Mouse (Mus musculus) heart, postnatal 10 days (tissue): ENCODE data around the gene Ccl22. TPM values are rescaled to one million over a fixed set of nuclear protein-coding genes. Genes with fewer than 3 reads are reported as not detected.

Experiments
- DNase-seq, 2 experiments: peaks; one replicate each; pipeline ENCODE4 v3.0.0; 2021
- intact Hi-C: fragments of 180-260 bp; cut with DNase I; formaldehyde crosslinking; loops from one replicate; pipeline ENCODE4 v1.15.1; 2025
- total RNA-seq, 2 experiments: library from RNA; stranded (reverse); gene quantifications; 2 replicates each; pipeline ENCODE4 v1.2.3; 2021

The Ccl22 gene
- total RNA-seq, 2 experiments from 2014 or later, result not detected

DNA sequence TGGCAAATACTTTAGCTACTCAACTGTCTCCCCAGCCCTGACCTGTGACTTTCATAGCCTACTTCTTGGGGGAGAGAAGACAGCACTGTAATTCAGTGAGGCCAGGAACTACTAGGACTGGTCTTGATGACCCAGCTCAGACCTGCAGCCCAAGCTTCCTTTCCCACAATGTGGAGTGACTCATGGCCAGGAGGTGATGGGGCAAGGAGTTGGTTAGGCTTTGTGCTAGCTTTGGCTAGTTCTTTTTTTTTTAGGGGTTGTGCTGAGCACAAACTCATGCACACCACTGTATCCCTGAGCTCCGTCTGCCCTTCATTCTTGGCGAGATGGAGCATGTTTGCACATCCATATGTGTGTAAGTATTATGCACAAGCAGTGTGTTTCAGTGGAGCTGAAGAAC lies 31.0 kb downstream of the Ccl22 start:
- intact Hi-C loops, result no loop called here
- DNase-seq, result no peak

DNA sequence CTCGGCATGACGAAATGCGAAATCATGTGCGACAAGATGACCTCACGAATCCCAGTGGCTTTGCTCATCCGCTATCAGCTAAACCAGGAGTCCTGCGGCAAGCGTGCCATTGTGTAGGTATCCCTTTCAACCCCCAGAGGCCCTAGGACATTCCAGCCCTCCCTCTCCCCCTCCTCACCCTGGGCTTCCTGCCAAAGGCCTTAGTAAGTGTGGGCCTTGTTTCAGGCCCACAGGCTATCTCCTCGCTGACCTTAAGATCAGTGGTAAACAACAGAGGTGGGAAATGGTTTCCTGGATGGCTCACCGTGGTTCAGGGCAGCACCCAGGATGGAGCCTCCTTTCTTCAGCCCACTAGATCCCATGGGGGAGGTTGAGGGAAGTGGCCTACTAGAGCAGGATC lies 32.6 kb downstream of the Ccl22 start:
- intact Hi-C loops, result no loop called here
- peak in 1 of 2 experiments; percentile 23 for DNase-seq

DNA sequence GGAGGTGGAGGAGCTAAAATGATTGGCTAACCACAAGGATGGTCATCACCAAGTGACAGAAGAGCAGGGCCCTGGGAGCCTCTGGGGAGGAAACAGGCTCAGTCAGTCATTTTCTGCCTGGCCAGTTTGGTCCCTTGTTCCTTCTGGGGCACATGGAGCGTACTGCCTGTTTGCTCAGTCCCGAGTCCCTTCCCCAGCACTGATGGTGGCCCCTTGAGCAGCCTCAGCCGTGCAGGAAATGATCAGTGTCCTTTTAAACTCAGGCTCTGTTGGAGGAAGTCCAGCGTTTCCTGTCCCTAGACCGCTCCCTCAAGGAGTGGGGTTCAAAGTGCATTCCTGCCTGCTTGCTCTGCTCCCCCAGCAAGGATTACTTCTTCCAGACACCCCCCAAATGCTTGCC lies 33.1 kb downstream of the Ccl22 start:
- intact Hi-C loops, result no loop called here

DNA sequence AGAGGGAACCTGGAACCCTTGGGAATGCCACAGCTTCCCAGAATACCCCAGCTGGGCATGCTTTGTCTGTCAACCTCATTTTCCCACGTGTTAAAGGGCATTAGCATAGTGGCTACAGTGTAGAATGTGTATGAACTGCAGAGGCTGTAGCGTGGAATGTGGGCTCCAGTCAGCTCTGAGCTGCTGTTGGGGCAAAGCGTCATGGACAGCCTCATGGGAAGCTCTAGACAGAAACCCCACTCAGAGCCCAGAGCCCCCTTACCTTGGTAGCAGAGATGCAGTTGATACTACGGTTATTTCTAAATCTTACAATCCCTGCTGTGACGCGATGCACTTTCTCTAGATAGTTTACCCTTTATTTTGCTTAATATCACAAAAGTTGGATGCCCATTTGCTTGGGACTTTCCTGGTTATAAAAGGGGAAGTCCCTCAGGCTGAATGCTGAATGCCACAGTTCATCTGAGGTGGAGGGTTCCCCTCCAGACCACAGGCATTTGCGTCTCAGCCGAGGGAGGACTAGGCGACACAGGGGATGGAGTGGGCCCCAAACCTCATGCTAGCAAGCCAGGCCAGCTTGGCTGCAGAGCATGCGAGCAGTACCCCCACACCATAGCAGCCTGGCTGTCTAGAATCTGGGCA lies 33.6 kb downstream of the Ccl22 start:
- DNase-seq, result no peak
- intact Hi-C loops, result no loop called here

More for the DNA sequence above, 33.1 kb downstream of the Ccl22 start:
- DNase-seq, result peak; percentile 57

DNA sequence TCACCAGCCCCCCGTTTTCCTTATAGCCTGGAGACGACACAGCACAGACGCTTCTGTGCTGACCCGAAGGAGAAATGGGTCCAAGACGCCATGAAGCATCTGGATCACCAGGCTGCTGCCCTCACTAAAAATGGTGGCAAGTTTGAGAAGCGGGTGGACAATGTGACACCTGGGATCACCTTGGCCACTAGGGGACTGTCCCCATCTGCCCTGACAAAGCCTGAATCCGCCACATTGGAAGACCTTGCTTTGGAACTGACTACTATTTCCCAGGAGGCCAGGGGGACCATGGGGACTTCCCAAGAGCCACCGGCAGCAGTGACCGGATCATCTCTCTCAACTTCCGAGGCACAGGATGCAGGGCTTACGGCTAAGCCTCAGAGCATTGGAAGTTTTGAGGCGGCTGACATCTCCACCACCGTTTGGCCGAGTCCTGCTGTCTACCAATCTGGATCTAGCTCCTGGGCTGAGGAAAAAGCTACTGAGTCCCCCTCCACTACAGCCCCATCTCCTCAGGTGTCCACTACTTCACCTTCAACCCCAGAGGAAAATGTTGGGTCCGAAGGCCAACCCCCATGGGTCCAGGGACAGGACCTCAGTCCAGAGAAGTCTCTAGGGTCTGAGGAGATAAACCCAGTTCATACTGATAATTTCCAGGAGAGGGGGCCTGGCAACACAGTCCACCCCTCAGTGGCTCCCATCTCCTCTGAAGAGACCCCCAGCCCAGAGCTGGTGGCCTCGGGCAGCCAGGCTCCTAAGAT lies 34.3 kb downstream of the Ccl22 start:
- DNase-seq, result no peak
- intact Hi-C loops, result no loop called here

DNA sequence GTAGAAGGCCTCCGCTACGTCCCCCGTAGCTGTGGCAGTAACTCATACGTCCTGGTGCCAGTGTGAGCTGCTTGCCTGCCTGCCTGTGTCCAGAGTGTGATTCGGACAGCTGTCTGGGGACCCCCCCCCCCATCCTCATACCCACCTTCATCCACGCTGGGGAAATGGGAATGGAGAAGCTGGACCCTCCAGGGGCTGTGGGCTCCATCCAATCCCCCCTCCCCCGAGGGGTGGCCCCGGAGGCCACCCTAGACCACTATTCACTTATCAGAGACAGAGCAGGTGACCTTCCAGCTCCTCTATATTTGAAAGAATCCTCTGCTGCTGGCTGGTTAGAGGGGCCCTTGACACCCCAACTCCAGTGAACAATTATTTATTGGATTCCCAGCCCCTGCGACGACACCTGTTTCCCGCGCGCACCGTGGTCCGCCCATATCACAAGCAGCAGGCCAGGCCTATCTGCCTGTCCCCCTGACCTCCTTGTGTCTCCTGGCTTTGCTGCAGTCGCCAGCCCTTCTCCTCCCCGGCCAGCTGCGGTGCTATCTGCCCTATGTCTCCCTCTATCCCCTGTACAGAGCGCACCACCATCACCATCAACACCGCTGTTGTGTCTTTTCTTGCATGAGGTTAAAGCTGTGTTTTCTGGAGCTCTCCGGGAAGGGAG lies 35.2 kb downstream of the Ccl22 start:
- no peak for DNase-seq
- intact Hi-C loops, result no loop called here

DNA sequence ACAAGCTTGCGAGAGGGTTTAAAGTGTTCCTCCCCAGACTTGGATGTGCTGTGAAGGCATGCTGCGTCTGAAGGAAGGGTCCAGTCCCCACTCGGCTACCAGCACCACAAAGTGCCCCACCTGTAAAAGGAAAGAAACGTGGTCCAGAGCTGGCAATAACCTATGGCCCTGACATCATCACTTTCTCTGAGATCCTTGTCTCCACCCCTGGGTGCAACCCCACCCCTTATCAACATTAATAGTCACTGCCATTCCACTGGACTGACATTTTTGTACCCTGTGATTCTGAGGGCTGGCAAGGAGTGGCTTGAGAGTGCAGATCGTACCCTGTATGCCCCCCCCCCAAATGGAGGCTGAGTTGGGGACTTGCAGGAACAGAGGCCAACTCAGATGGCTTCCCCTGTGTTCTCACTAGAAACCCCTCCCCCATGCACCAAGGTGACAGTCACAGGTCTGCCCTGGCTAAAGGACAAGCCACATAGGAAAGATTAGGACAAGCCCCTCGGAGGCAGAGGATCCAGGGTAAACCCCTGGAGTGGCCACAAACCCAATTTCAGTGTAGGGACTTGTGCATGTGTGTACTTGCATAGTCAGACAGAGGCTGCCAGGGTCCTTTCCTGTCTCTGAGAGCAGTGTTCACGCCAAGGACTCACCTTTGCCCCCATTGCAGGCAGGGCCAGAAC lies 35.9 kb downstream of the Ccl22 start:
- DNase-seq, result no peak
- intact Hi-C loops, result no loop called here

DNA sequence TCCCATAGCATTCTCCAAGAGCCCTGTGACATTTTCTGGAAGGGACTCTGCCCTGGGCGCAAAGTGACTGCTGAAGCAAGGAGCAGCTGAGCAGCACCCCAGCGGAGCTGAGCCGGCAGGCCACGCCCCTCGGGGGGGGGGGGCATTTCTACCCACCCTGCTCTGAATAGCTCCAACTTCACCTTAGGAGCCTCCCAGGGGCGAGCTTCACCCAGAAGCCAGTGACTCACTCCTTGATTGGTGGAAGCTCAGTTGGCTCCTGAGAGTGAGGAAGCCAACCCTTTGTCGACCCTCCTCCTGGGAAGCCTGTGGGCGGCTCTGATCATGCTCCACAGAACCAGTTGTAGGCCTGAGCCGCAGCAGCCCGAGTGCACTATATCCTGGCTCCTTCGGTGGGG lies 36.4 kb downstream of the Ccl22 start:
- intact Hi-C loops, result no loop called here
- DNase-seq, result peak; percentile 43 to 47

DNA sequence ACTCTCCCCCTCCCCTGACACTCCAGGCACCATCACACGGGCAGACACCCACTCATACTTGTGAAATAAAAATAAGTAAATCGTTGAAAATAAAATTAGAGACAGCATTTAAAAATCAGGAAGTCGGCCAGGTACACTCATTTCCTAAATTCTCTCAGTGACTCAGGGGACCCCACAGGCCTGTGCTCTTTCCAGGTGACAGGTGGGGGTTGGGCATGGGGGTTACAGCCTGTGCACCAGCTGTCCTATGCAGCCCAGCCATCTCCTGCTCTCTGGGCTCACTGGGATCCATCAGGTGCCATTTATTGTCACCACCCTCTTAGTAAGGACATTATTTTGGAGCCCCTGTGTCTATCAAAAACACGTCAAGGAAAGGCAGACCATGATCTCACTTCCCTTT lies 38.5 kb downstream of the Ccl22 start:
- no peak for DNase-seq
- intact Hi-C loops, result no loop called here

DNA sequence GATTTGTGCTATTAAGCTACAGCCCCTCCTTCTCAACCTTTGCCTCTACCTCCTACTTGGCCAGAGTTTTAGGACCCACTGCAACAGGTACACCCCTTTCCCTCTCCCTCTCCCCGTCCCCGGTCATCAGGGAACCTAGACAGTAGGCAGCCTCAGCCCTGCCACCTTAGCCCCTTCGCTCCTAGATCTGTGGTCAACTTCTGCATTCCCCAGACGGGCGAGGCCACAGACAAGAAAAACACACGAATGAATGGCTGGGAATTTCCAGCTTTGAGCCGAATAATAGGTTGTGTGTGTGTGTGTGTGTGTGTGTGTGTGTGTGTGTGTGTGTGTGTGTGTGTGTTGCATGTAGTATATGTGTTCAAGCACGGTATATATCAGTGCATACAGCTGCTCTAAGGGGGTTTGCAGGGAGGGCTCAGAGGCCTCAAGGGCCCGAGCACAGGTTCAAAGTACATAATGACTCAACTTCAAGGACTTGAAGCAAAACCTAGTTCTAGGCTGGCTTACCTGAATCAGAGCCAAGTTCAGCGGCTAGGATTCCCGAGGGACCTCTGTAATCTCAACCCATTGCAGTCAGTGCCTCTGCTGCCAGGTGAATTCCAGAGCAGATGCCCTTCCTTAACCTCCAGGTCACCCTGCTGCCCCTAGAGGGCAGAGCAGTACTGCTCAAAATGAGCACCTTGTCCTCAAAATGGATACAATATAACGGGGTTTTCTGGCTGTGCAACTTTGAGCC lies 40.0 kb downstream of the Ccl22 start:
- intact Hi-C loops, result no loop called here
- peak; percentile 61 to 63 for DNase-seq

DNA sequence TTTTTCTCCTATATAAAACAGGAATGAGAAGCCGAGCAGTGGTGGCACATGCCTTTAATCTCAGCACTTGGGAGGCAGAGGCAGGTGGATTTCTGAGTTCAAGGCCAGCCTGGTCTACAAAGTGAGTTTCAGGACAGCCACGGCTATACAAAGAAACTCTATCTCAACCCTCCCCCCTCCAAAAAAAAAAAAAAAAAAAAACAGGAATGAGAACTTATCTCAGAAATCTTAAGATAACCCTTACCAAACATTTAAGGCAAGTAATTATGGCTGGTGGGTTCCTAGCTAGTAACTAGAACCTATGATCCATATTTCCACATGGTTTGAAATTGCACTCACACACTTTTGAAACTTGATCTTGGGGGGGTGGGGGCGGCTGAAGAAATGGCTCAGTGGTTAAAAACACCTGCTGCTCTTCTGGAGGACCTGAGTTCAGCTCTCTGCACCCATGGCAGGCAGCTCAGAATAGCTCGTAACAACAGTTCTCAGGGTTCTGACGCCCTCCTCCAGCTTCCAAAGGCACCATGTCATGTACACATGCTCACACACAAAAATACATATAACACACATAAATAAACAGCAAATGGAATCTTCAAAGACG lies 40.7 kb downstream of the Ccl22 start:
- intact Hi-C loops, result no loop called here
- DNase-seq, result no peak

DNA sequence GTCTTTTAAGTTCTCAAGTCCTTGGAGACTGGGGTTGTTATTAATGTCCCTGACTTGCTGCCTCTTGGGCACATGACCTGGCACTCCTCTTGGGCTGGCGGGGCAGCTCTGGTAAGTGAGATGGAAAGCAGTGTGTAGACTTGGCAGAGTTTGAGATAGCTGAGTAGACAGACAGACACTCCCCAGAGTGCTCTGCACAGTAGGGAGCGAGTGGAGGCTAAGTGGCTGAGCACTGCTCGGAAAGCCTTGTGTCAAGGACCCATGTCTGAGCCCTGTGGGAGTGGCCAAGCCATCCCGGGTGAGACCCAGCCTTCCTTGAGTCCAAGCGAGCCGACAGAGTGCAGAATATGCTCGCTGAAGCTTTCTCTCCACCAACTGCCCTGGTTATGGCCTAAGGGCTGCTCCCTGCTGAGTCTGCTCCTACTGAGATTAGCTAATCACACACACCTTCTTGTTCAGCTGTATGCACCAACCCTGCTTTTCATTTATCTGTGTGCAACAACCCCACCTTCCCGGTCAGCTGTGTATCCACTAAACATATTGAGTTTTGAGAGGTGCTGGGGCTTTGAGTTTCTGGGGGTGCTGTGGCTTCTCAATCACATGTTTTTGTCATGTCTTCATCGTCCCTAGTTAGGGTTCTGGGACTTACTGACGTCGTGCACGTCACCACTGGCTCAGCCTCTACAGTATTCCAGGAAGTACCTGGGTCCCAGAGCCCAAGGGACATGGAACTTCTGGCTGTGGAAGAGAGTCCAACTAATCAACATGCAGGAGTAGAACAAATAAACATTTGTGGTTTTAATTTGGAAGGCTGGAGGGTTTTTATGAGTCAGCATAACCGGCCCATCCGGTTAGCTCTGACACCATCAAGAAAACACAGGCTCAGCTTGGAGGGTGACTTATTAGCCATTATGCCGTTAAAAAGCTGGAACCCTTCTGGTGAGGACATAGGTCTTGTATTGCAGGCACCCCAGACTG lies 42.4 kb downstream of the Ccl22 start:
- intact Hi-C loops, result no loop called here
- DNase-seq, result peak in 1 of 2 experiments; percentile 37

DNA sequence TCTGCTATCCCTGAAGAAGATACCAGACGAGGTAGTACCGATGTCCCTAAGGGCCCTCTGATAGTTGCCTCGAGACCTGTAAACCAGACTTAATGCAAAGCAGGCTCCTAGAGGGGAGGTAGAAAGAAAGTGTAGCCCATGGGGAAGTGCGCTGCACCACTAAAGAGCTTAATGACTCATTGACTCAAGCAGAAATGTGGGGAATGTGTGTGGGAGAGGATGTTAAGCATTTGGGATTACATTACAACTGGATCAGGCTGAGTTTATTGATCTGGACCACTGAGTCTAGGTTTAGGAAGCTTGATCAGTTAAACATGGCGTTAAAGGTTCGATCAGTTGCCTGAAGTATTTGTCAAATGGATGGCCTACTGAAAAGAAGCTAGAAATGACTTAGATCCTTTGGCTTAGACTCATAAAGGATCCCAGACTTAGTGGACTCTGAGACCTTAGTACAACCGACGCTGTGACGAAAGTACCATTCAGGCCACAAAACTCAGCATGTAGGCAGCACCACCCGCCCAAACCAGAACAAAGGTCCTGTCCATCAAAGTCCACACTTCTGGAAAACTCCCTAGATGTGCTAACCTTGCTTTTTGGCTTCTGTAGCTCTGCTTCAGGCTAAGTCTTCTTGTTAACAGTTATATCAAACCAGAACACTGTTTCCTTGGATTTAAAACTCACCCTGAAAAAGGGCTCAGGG lies 44.0 kb downstream of the Ccl22 start:
- no peak for DNase-seq
- intact Hi-C loops, result no loop called here

DNA sequence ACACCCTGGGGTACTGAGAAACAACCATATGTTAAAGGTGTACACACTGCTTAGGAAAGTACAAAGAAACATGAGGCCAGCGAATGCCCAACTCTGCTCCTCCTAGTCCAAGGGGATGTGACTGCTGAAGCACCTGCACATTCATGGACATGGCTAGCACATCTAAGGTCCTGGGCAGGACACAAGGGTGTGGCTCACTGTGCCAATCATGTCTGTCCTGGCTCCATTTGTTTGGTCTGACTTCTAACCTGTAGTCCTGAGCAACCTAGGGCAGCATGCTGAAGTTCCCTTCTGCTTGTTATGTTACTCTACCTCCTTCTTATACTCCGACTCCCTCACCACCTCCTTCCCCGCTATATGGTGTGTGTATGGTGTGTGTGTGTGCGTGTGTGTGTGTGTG lies 49.0 kb downstream of the Ccl22 start:
- DNase-seq, result no peak
- intact Hi-C loops, result no loop called here

DNA sequence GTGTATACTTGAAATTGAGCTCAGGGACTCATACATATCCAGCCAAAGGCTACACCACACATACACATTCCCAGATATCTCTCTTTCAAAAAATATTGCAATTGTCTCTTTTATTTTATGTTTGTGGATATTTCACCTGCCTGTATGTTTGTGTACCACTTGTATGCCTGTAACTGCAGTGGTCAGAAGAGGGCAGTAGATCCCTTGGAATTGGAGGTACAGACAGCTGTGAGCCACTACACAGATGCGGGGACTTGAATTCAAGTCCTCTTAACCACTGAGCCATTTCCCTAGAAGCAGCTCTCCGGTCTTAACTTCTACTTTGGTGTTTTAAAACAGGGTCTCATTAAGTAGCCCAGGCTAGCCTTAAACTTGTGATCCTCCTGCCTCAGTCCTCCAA lies 49.4 kb downstream of the Ccl22 start:
- DNase-seq, result no peak
- intact Hi-C loops, result no loop called here

DNA sequence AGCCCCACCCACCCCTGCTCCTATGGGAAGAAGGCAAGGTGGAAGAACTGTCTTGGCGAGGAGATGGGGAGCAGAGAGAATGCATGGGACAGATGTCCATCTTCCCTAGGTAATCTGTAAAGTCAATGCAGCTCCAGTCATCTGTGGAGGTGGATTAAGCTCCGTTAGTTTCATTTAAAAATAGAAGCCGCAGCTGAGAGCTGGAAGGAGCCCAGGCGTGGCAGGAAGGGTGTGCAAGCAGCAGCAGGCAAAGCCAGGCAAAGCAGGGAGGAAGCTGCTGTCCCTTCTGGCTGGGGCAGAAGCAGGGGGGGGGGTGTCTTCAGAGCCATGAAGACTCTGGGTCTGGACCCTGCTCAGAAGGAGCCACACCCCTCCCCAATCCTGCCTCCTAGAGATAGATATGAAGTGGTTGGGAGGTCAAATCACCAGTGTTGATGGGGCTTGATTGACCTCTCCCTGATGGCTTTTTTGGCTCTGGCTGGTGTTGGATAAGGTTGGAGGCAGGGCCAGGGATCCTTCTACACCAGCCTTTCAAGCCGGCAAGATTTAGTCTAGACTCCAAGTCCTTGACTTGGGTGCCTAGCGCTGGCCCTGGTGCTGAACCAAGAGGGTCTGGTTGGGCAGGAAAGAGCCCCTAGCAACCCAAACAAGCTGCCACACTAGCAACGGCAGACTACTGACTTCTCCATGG lies 55.0 kb downstream of the Ccl22 start:
- DNase-seq, result peak in 1 of 2 experiments; percentile 52
- intact Hi-C loops, result loop anchor here (10.0 kb wide), 1 partner anchor 266 kb away; the partner anchor contains the start of gene Cpne2
